Mouse (Mus musculus): ENCODE measurements around the gene Ino80d. TPM values are rescaled to one million over a fixed set of nuclear protein-coding genes. Genes with fewer than 3 reads are reported as not detected.

Gene Ino80d
- total RNA-seq, 1 experiment: 17.5 TPM

GRCm38 (mm10) chr1:63126206-63126605 lies 11.7 kb upstream of the Ino80d start:
- Histone ChIP-seq H3K27ac (ENCODE audit: insufficient read depth, low read depth, low read length, poor library complexity, severe bottlenecking) (no peak overlapping the region), H3K9me3 (ENCODE audit: control insufficient read depth, insufficient read depth, low read depth, low read length) (no peaks in the 10 kb centered on the region), H3K4me1 (ENCODE audit: control insufficient read depth in 2 of 2, insufficient read depth in 2 of 2, low read length in 2 of 2, poor library complexity in 1 of 2) (peaks cover 0 to 8% of the 10 kb centered on the region in 2 experiments; a peak in 3 of 4 replicates), H3K9ac (ENCODE audit: insufficient read depth, low read depth, low read length, poor library complexity, severe bottlenecking) (no peak overlapping the region), H3K36me3 (ENCODE audit: control insufficient read depth, insufficient read depth, low read length, poor library complexity, severe bottlenecking) (peaks cover 11% of the 10 kb centered on the region), H3K4me3 (ENCODE audit: insufficient read depth in 1 of 2, low read depth in 1 of 2, low read length in 2 of 2, poor library complexity in 1 of 2, severe bottlenecking in 1 of 2) (no peak overlapping the region)
- no peak for DNase-seq (ENCODE audit: low read depth, low spot score)
- no peak for TF ChIP-seq HCFC1 (IDR thresholded peaks at IDR 0.05; ENCODE audit: borderline replicate concordance, insufficient read depth, low read length)
- TF ChIP-seq ZC3H11A (IDR thresholded peaks at IDR 0.05; ENCODE audit: borderline replicate concordance, low read depth, low read length): no peak
- TF ChIP-seq MAFK (IDR thresholded peaks at IDR 0.05; ENCODE audit: insufficient read depth, low read depth, low read length): no peak
- TF ChIP-seq CHD2 (IDR thresholded peaks at IDR 0.05; ENCODE audit: low read depth, low read length): no peak
- no peak for TF ChIP-seq ZNF384 (IDR thresholded peaks at IDR 0.05; ENCODE audit: low read depth, low read length)
- in situ Hi-C loops (cut with MboI; ENCODE audit: low sequenced_read_pairs in 2 of 2, unreplicated experiment in 2 of 2): no loop called here

- Histone ChIP-seq H3K4me1 (ENCODE audit: control insufficient read depth in 2 of 2, insufficient read depth in 2 of 2, low read length in 2 of 2, poor library complexity in 1 of 2) (peaks cover 0 to under 1% of the 10 kb centered on the region in 2 experiments; a peak in 2 of 4 replicates), H3K4me3 (ENCODE audit: insufficient read depth in 1 of 2, low read depth in 1 of 2, low read length in 2 of 2, poor library complexity in 1 of 2, severe bottlenecking in 1 of 2) (no peak overlapping the region), H3K9me3 (ENCODE audit: control insufficient read depth, insufficient read depth, low read depth, low read length) (no peaks in the 10 kb centered on the region), H3K36me3 (ENCODE audit: control insufficient read depth, insufficient read depth, low read length, poor library complexity, severe bottlenecking) (peaks cover 20% of the 10 kb centered on the region), H3K9ac (ENCODE audit: insufficient read depth, low read depth, low read length, poor library complexity, severe bottlenecking) (no peak overlapping the region), H3K27ac (ENCODE audit: insufficient read depth, low read depth, low read length, poor library complexity, severe bottlenecking) (no peak overlapping the region)
- no peak for DNase-seq (ENCODE audit: low read depth, low spot score)
- in situ Hi-C loops (cut with MboI; ENCODE audit: low sequenced_read_pairs in 2 of 2, unreplicated experiment in 2 of 2): no loop called here
- TF ChIP-seq MAFK (IDR thresholded peaks at IDR 0.05; ENCODE audit: insufficient read depth, low read depth, low read length) (no peak), ZNF384 (IDR thresholded peaks at IDR 0.05; ENCODE audit: low read depth, low read length) (no peak), HCFC1 (IDR thresholded peaks at IDR 0.05; ENCODE audit: borderline replicate concordance, insufficient read depth, low read length) (no peak), ZC3H11A (IDR thresholded peaks at IDR 0.05; ENCODE audit: borderline replicate concordance, low read depth, low read length) (no peak), CHD2 (IDR thresholded peaks at IDR 0.05; ENCODE audit: low read depth, low read length) (no peak)
These were observed 9.5 kb upstream of the Ino80d start for GRCm38 (mm10) chr1:63123823-63124450.

GRCm38 (mm10) chr1:63122005-63122404 lies 7.5 kb upstream of the Ino80d start:
- in situ Hi-C loops (cut with MboI; ENCODE audit: low sequenced_read_pairs in 2 of 2, unreplicated experiment in 2 of 2): no loop called here
- H3K36me3 ChIP-seq (ENCODE audit: control insufficient read depth, insufficient read depth, low read length, poor library complexity, severe bottlenecking): peaks cover 24% of the 10 kb centered on the region
- H3K4me1 ChIP-seq (ENCODE audit: control insufficient read depth in 2 of 2, insufficient read depth in 2 of 2, low read length in 2 of 2, poor library complexity in 1 of 2): peaks cover 2 to 5% of the 10 kb centered on the region in 2 experiments; a peak in 3 of 4 replicates
- no peak for DNase-seq (ENCODE audit: low read depth, low spot score)
- no peaks in the 10 kb centered on the region for H3K9me3 ChIP-seq (ENCODE audit: control insufficient read depth, insufficient read depth, low read depth, low read length)
- H3K9ac ChIP-seq (ENCODE audit: insufficient read depth, low read depth, low read length, poor library complexity, severe bottlenecking): no peak overlapping the region
- H3K27ac ChIP-seq (ENCODE audit: insufficient read depth, low read depth, low read length, poor library complexity, severe bottlenecking): no peak overlapping the region
- no peak for TF ChIP-seq ZC3H11A (IDR thresholded peaks at IDR 0.05; ENCODE audit: borderline replicate concordance, low read depth, low read length)
- TF ChIP-seq MAFK (IDR thresholded peaks at IDR 0.05; ENCODE audit: insufficient read depth, low read depth, low read length): no peak
- TF ChIP-seq HCFC1 (IDR thresholded peaks at IDR 0.05; ENCODE audit: borderline replicate concordance, insufficient read depth, low read length): no peak
- no peak for TF ChIP-seq ZNF384 (IDR thresholded peaks at IDR 0.05; ENCODE audit: low read depth, low read length)
- TF ChIP-seq CHD2 (IDR thresholded peaks at IDR 0.05; ENCODE audit: low read depth, low read length): no peak
- H3K4me3 ChIP-seq (ENCODE audit: insufficient read depth in 1 of 2, low read depth in 1 of 2, low read length in 2 of 2, poor library complexity in 1 of 2, severe bottlenecking in 1 of 2): no peak overlapping the region

GRCm38 (mm10) chr1:63120382-63120781 lies 5.9 kb upstream of the Ino80d start:
- Histone ChIP-seq H3K9me3 (ENCODE audit: control insufficient read depth, insufficient read depth, low read depth, low read length) (no peaks in the 10 kb centered on the region), H3K36me3 (ENCODE audit: control insufficient read depth, insufficient read depth, low read length, poor library complexity, severe bottlenecking) (peaks cover 24% of the 10 kb centered on the region)

More at GRCm38 (mm10) chr1:63120382-63120781, 5.9 kb upstream of the Ino80d start:
- Histone ChIP-seq H3K4me3 (ENCODE audit: insufficient read depth in 1 of 2, low read depth in 1 of 2, low read length in 2 of 2, poor library complexity in 1 of 2, severe bottlenecking in 1 of 2) (no peak overlapping the region), H3K4me1 (ENCODE audit: control insufficient read depth in 2 of 2, insufficient read depth in 2 of 2, low read length in 2 of 2, poor library complexity in 1 of 2) (peaks cover 2 to 8% of the 10 kb centered on the region in 2 experiments; a peak in 3 of 4 replicates), H3K27ac (ENCODE audit: insufficient read depth, low read depth, low read length, poor library complexity, severe bottlenecking) (no peak overlapping the region), H3K9ac (ENCODE audit: insufficient read depth, low read depth, low read length, poor library complexity, severe bottlenecking) (no peak overlapping the region)
- no peak for DNase-seq (ENCODE audit: low read depth, low spot score)
- in situ Hi-C loops (cut with MboI; ENCODE audit: low sequenced_read_pairs in 2 of 2, unreplicated experiment in 2 of 2): no loop called here
- TF ChIP-seq HCFC1 (IDR thresholded peaks at IDR 0.05; ENCODE audit: borderline replicate concordance, insufficient read depth, low read length) (no peak), CHD2 (IDR thresholded peaks at IDR 0.05; ENCODE audit: low read depth, low read length) (no peak), ZC3H11A (IDR thresholded peaks at IDR 0.05; ENCODE audit: borderline replicate concordance, low read depth, low read length) (no peak), MAFK (IDR thresholded peaks at IDR 0.05; ENCODE audit: insufficient read depth, low read depth, low read length) (no peak), ZNF384 (IDR thresholded peaks at IDR 0.05; ENCODE audit: low read depth, low read length) (no peak)
